Mouse (Mus musculus) liver, embryonic 15.5 days (tissue): Measurements from ENCODE around the gene Hemgn. TPM values are rescaled to one million over a fixed set of nuclear protein-coding genes. Genes with fewer than 3 reads are reported as not detected.

Experiments used
- ATAC-seq: fragments of 200-750 bp; cut with Nextera tagmentation; 2 replicates; pipeline ENCODE4 v1.8.0; 2017; ENCODE audit warnings: moderate number of reproducible peaks, mild to moderate bottlenecking, moderate library complexity; ENCODE audit not compliant: insufficient read depth
- H3K27ac ChIP-seq: fragments of 300-500 bp; sonication (generic); replicated peaks from 2 replicates; pipeline ENCODE4 v1.5.1; 2015; ENCODE audit warnings: mild to moderate bottlenecking, inconsistent platforms
- H3K27me3 ChIP-seq: fragments of 300-500 bp; sonication (generic); 2 replicates; pipeline ENCODE4 v1.6.1; 2015; ENCODE audit warnings: mild to moderate bottlenecking, inconsistent platforms
- H3K36me3 ChIP-seq: fragments of 300-500 bp; sonication (generic); replicated peaks from 2 replicates; pipeline ENCODE4 v1.6.1; 2015; ENCODE audit warnings: moderate library complexity, mild to moderate bottlenecking, inconsistent platforms
- H3K4me1 ChIP-seq: fragments of 300-500 bp; sonication (generic); replicated peaks from 2 replicates; pipeline ENCODE4 v1.6.1; 2015; ENCODE audit warnings: inconsistent platforms
- H3K4me2 ChIP-seq: fragments of 300-500 bp; sonication (generic); 2 replicates; pipeline ENCODE4 v1.6.1; 2015; ENCODE audit warnings: moderate library complexity, mild to moderate bottlenecking, inconsistent platforms
- H3K4me3 ChIP-seq: fragments of 300-500 bp; sonication (generic); replicated peaks from 2 replicates; pipeline ENCODE4 v1.5.1; 2015; ENCODE audit warnings: mild to moderate bottlenecking, inconsistent platforms
- H3K9ac ChIP-seq: fragments of 300-500 bp; sonication (generic); 2 replicates; pipeline ENCODE4 v1.6.1; 2015; ENCODE audit warnings: moderate library complexity, mild to moderate bottlenecking, inconsistent platforms
- H3K9me3 ChIP-seq: fragments of 300-500 bp; sonication (generic); replicated peaks from 2 replicates; pipeline ENCODE4 v1.6.1; 2016; ENCODE audit warnings: inconsistent platforms
- WGBS: fragments of 180-500 bp; shearing (Covaris S2); methylation state at CpG from one replicate; pipeline ENCODE4 v1.1.7; 2015; ENCODE audit warnings: mixed read lengths; ENCODE audit not compliant: insufficient replicate concordance; 5-methylcytosine and 5-hydroxymethylcytosine counted together
- polyA plus RNA-seq: library from polyadenylated mRNA; unstranded; fragments of >200 nt; fragmentation: Nextera tagmentation; extraction: Ambion mirVana; gene quantifications from 2 replicates; pipeline ENCODE4 v1.2.1, GENCODE M21; 2015

Gene Hemgn
- polyA plus RNA-seq, 1 experiment from 2014 or later = 388 TPM

GRCm38 (mm10) chr4:46411489-46411888 lies 1.8 kb downstream of the Hemgn start:
- no peaks in the 10 kb centered on the region for H3K36me3 ChIP-seq
- H3K27ac ChIP-seq = peak overlapping the region; percentile 99
- H3K9me3 ChIP-seq = no peaks in the 10 kb centered on the region
- peaks cover 78% of the 10 kb centered on the region for H3K4me1 ChIP-seq
- no peaks in the 10 kb centered on the region for H3K27me3 ChIP-seq
- no peak for ATAC-seq
- peak overlapping the region; percentile 72 for H3K4me2 ChIP-seq
- H3K4me3 ChIP-seq = 0 out of 2 replicates have a peak overlapping the region, but pooled peaks have one; percentile 28
- H3K9ac ChIP-seq = peak overlapping the region; percentile 63
- 34% methylated on average over 6 of the region's 6 CpGs for WGBS

- Histone ChIP-seq H3K27ac (peak overlapping the region; percentile 99), H3K9me3 (no peaks in the 10 kb centered on the region), H3K4me2 (peak overlapping the region; percentile 72), H3K36me3 (no peaks in the 10 kb centered on the region), H3K9ac (peak overlapping the region; percentile 63), H3K4me3 (peak overlapping the region; percentile 28), H3K4me1 (peaks cover 86% of the 10 kb centered on the region), H3K27me3 (no peaks in the 10 kb centered on the region)
- 23% methylated on average over 5 of the region's 5 CpGs for WGBS
- peak; percentile 65 for ATAC-seq
These were observed 2.6 kb downstream of the Hemgn start for GRCm38 (mm10) chr4:46410677-46411076.

GRCm38 (mm10) chr4:46406966-46407703 lies 6.2 kb downstream of the Hemgn start:
- Histone ChIP-seq H3K27ac (peak overlapping the region; percentile 99), H3K4me2 (peak overlapping the region; percentile 64), H3K9me3 (no peaks in the 10 kb centered on the region), H3K36me3 (peaks cover 2% of the 10 kb centered on the region; the same call in 1 of the 2 replicates), H3K27me3 (no peaks in the 10 kb centered on the region), H3K9ac (peak overlapping the region; percentile 58), H3K4me3 (peak overlapping the region; percentile 36), H3K4me1 (peaks cover 80% of the 10 kb centered on the region)
- 35% methylated on average over 8 of the region's 8 CpGs for WGBS
- peak; percentile 76 for ATAC-seq

- Histone ChIP-seq H3K9me3 (no peaks in the 10 kb centered on the region), H3K9ac (peak overlapping the region; percentile 75), H3K4me1 (peaks cover 65% of the 10 kb centered on the region), H3K4me3 (peak overlapping the region; percentile 63), H3K27ac (peak overlapping the region; percentile 99), H3K4me2 (peak overlapping the region; percentile 85), H3K36me3 (peaks cover 31% of the 10 kb centered on the region), H3K27me3 (no peaks in the 10 kb centered on the region)
- ATAC-seq = peak; percentile 82
- 10% methylated on average over 6 of the region's 6 CpGs for WGBS
These were observed 9.1 kb downstream of the Hemgn start for GRCm38 (mm10) chr4:46404042-46404795.

GRCm38 (mm10) chr4:46398839-46399238 lies 14.5 kb downstream of the Hemgn start:
- WGBS = 43% methylated on average over 4 of the region's 4 CpGs
- peak overlapping the region; percentile 75 for H3K9ac ChIP-seq
- H3K27ac ChIP-seq = peak overlapping the region; percentile 99
- peak overlapping the region; percentile 63 for H3K4me3 ChIP-seq
- no peak for ATAC-seq
- H3K4me2 ChIP-seq = peak overlapping the region; percentile 85
- H3K27me3 ChIP-seq = no peaks in the 10 kb centered on the region
- H3K4me1 ChIP-seq = peaks cover 63% of the 10 kb centered on the region
- H3K36me3 ChIP-seq = peaks cover 84% of the 10 kb centered on the region
- H3K9me3 ChIP-seq = no peaks in the 10 kb centered on the region

- H3K27ac ChIP-seq = peak overlapping the region; percentile 99
These were observed 17.6 kb downstream of the Hemgn start for GRCm38 (mm10) chr4:46395736-46396135.

GRCm38 (mm10) chr4:46394388-46394787 lies 18.9 kb downstream of the Hemgn start:
- peaks cover 92% of the 10 kb centered on the region for H3K4me1 ChIP-seq
- H3K36me3 ChIP-seq = peaks cover 82% of the 10 kb centered on the region
- H3K4me3 ChIP-seq = no peak overlapping the region
- no peaks in the 10 kb centered on the region for H3K27me3 ChIP-seq
- no peak overlapping the region for H3K9ac ChIP-seq
- peak overlapping the region; percentile 85 for H3K4me2 ChIP-seq
- no peaks in the 10 kb centered on the region for H3K9me3 ChIP-seq
- WGBS = 80% methylated on average over 2 of the region's 2 CpGs
- peak overlapping the region; percentile 99 for H3K27ac ChIP-seq
- no peak for ATAC-seq

More at GRCm38 (mm10) chr4:46395736-46396135, 17.6 kb downstream of the Hemgn start:
- H3K4me3 ChIP-seq = peak overlapping the region; percentile 63
- peaks cover 92% of the 10 kb centered on the region for H3K4me1 ChIP-seq
- no peaks in the 10 kb centered on the region for H3K27me3 ChIP-seq
- H3K36me3 ChIP-seq = peaks cover 96% of the 10 kb centered on the region
- peak overlapping the region; percentile 85 for H3K4me2 ChIP-seq
- no peaks in the 10 kb centered on the region for H3K9me3 ChIP-seq
- ATAC-seq = peak; percentile 81
- WGBS = 17% methylated on average over 5 of the region's 5 CpGs
- peak overlapping the region; percentile 75 for H3K9ac ChIP-seq

GRCm38 (mm10) chr4:46390390-46390970 lies 22.8 kb downstream of the Hemgn start:
- Histone ChIP-seq H3K36me3 (peaks cover 66% of the 10 kb centered on the region), H3K9ac (peak overlapping the region; percentile 63), H3K4me1 (peaks cover 62% of the 10 kb centered on the region), H3K9me3 (no peaks in the 10 kb centered on the region), H3K4me2 (peak overlapping the region; percentile 86), H3K27ac (peak overlapping the region; percentile 93), H3K27me3 (no peaks in the 10 kb centered on the region), H3K4me3 (peak overlapping the region; percentile 61)
- WGBS = 14% methylated on average over 9 of the region's 9 CpGs
- peak; percentile 41 for ATAC-seq

- no peaks in the 10 kb centered on the region for H3K9me3 ChIP-seq
- peak overlapping the region; percentile 61 for H3K4me3 ChIP-seq
- peak overlapping the region; percentile 86 for H3K4me2 ChIP-seq
- peak overlapping the region; percentile 93 for H3K27ac ChIP-seq
- peaks cover 66% of the 10 kb centered on the region for H3K36me3 ChIP-seq
- no peaks in the 10 kb centered on the region for H3K27me3 ChIP-seq
- ATAC-seq = no peak
- WGBS = under 1% methylated on average over 24 of the region's 24 CpGs
- H3K9ac ChIP-seq = peak overlapping the region; percentile 63
- peaks cover 57% of the 10 kb centered on the region for H3K4me1 ChIP-seq
These were observed 23.5 kb downstream of the Hemgn start for GRCm38 (mm10) chr4:46389612-46390341.

- Histone ChIP-seq H3K27ac (peak within 1 kb of the TSS; percentile 93), H3K9me3 (no peaks in the 10 kb centered on the region), H3K4me1 (peaks cover 50% of the 10 kb centered on the region), H3K36me3 (peaks cover 66% of the 10 kb centered on the region), H3K9ac (peak within 1 kb of the TSS; percentile 63), H3K4me3 (peak within 1 kb of the TSS; percentile 61), H3K27me3 (no peaks in the 10 kb centered on the region), H3K4me2 (peak within 1 kb of the TSS; percentile 86)
- under 1% methylated on average over 56 of the region's 56 CpGs for WGBS
- ATAC-seq = peak; percentile 86
These were observed 24.2 kb downstream of the Hemgn start, which contains the start of gene Trmo for GRCm38 (mm10) chr4:46389013-46389611. Gene Trmo, minus strand, starts transcription at chr4:46389437.
